Mouse (Mus musculus) kidney, embryonic 15.5 days (tissue): ENCODE measurements around the gene Gm14305. TPM values are rescaled to one million over a fixed set of nuclear protein-coding genes. Genes with fewer than 3 reads are reported as not detected.
"Not testable (repeated sequence)": the region's sequence is repeated elsewhere in the genome, so short reads cannot be mapped to it uniquely, and the experiment has no call there.

Experiments
- ATAC-seq: fragments of 200-750 bp; cut with Nextera tagmentation; replicated peaks from 2 replicates; pipeline ENCODE4 v1.8.0; 2017; ENCODE audit warnings: moderate TSS enrichment; ENCODE audit not compliant: low FRiP score
- H3K27ac ChIP-seq: fragments of 300-500 bp; sonication (generic); 2 replicates; pipeline ENCODE4 v1.5.1; 2015; ENCODE audit warnings: mild to moderate bottlenecking, inconsistent platforms
- H3K27me3 ChIP-seq: fragments of 300-500 bp; sonication (generic); 2 replicates; pipeline ENCODE4 v1.6.1; 2015; ENCODE audit warnings: inconsistent platforms
- H3K36me3 ChIP-seq: fragments of 300-500 bp; sonication (generic); 2 replicates; pipeline ENCODE4 v1.6.1; 2015; ENCODE audit warnings: inconsistent platforms
- H3K4me1 ChIP-seq: fragments of 300-500 bp; sonication (generic); 2 replicates; pipeline ENCODE4 v1.6.1; 2015; ENCODE audit warnings: inconsistent platforms
- H3K4me2 ChIP-seq: fragments of 300-500 bp; sonication (generic); 2 replicates; pipeline ENCODE4 v1.6.1; 2015; ENCODE audit warnings: moderate library complexity, mild to moderate bottlenecking, inconsistent platforms
- H3K4me3 ChIP-seq: fragments of 300-500 bp; sonication (generic); replicated peaks from 2 replicates; pipeline ENCODE4 v1.5.1; 2015; ENCODE audit warnings: mild to moderate bottlenecking, inconsistent platforms
- H3K9ac ChIP-seq: fragments of 300-500 bp; sonication (generic); 2 replicates; pipeline ENCODE4 v1.6.1; 2015; ENCODE audit warnings: mild to moderate bottlenecking, inconsistent platforms
- H3K9me3 ChIP-seq: fragments of 300-500 bp; sonication (generic); replicated peaks from 2 replicates; pipeline ENCODE4 v1.6.1; 2016; ENCODE audit warnings: inconsistent platforms
- WGBS: fragments of 180-500 bp; shearing (Covaris S2); methylation state at CpG from one replicate; pipeline ENCODE4 v1.1.7; 2015; ENCODE audit warnings: mixed read lengths; 5-methylcytosine and 5-hydroxymethylcytosine counted together
- polyA plus RNA-seq: library from polyadenylated mRNA; unstranded; fragments of >200 nt; fragmentation: Nextera tagmentation; extraction: Ambion mirVana; gene quantifications from 2 replicates; pipeline ENCODE4 v1.2.1, GENCODE M21; 2015

Gm14305 gene
- 23.1 and 25.7 TPM in 2 replicates for polyA plus RNA-seq

GRCm38 (mm10) chr2:176708051-176708450, at the start of gene Gm14305:
Gm14305 (plus strand) TSS chr2:176708328.
- H3K4me1 ChIP-seq, ATAC-seq, H3K27me3 ChIP-seq, H3K9me3 ChIP-seq, H3K36me3 ChIP-seq: not testable (repeated sequence)
- Histone ChIP-seq H3K4me2 (peak within 1 kb of the TSS; percentile 53), H3K4me3 (peak within 1 kb of the TSS; percentile 52), H3K9ac (peak within 1 kb of the TSS; percentile 38), H3K27ac (peak within 1 kb of the TSS; percentile 58; the same call in 1 of the 2 replicates)
- 0% methylated on average over 3 of the region's 6 CpGs for WGBS

GRCm38 (mm10) chr2:176670222-176670621, 37.9 kb upstream of the Gm14305 start, which contains the start of gene Zfp973:
Zfp973 (plus strand) TSS chr2:176670522.
- ATAC-seq, H3K9ac ChIP-seq, H3K27ac ChIP-seq, H3K27me3 ChIP-seq, H3K4me2 ChIP-seq, H3K36me3 ChIP-seq, H3K9me3 ChIP-seq, H3K4me3 ChIP-seq, H3K4me1 ChIP-seq: not testable (repeated sequence)
- WGBS, result no CpG with 5 or more reads among the region's 6 CpGs

Other genes starting within 250 kb of the Gm14305 start
- gene Gm14434, start 221.5 kb upstream of the Gm14305 start, polyA plus RNA-seq, result 0.94 and 3.9 TPM in 2 replicates
- not detected in 2 replicates for gene Zfp967, start 187.3 kb upstream of the Gm14305 start, polyA plus RNA-seq
- gene Gm14308, start 72.0 kb upstream of the Gm14305 start, polyA plus RNA-seq, result 21.4 and 24.9 TPM in 2 replicates
- 7.7 and 9.4 TPM in 2 replicates for gene Zfp973, start 37.8 kb upstream of the Gm14305 start, polyA plus RNA-seq
- 11.1 and 14.6 TPM in 2 replicates for gene Gm14295, start 90.3 kb downstream of the Gm14305 start, polyA plus RNA-seq
- gene Gm14408, start 122.8 kb downstream of the Gm14305 start, polyA plus RNA-seq, result not detected in 2 replicates
- gene Gm14296, start 219.5 kb downstream of the Gm14305 start, polyA plus RNA-seq, result 12.5 and 12.7 TPM in 2 replicates